Mouse (Mus musculus): ENCODE data around the gene Hist1h2bk. TPM values are rescaled to one million over a fixed set of nuclear protein-coding genes. Genes with fewer than 3 reads are reported as not detected.
"Not testable (repeated sequence)": the region's sequence is repeated elsewhere in the genome, so short reads cannot be mapped to it uniquely, and the experiment has no call there.

The Hist1h2bk gene
- polyA plus RNA-seq, 1 experiment from 2014 or later: 6.2 TPM

DNA sequence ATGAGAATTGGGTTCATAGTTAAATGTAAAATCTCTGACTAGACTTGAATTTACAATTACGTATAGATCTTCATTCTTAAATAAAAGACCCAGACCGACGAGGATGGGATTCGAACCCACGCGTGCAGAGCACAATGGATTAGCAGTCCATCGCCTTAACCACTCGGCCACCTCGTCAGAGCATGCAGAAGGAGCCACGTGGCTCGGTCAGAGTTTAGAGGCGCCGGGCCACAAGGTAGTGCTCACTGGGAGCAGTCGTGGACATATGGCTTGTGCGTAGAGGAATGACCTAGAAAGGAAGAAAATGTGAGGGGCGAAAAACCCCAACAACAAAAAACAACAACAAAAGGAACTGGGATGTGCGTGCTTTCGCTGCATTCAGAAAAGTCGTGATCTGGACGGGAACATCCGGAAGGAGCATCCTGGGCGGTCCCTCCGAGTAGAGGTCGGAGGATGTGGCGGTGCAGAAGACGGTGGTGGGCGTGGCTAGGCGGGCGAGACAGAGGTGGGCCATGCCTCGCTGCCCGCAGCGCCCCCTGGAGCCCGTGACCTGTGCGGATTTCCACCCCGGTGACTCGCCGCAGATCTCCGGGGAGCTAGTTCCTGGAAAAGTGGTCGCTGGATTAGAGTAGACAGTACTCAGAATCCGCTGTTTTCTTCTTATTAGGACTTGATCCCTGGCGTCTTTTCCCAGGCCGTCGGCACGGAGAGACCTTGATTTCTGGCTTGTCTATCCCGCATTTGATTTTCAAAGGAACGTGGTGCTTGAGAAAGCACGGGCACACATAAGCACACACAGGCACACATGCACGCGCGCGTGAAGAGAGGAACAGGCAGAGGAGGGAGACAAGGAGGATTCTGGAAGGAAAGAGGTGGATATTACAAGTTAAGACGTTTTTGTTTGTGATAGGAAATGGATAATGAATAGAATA is 15.2 kb downstream of the Hist1h2bk start:
- Histone ChIP-seq H3K27ac (ENCODE audit: low read depth, low read length) (peak overlapping the region; percentile 68), H3K4me2 (ENCODE audit: low read depth) (peak overlapping the region; percentile 51), H3K4me1 (ENCODE audit: control insufficient read depth, insufficient read depth, low read length) (no peaks in the 10 kb centered on the region), H3K27me3 (ENCODE audit: control insufficient read depth, insufficient read depth, low read length) (no peaks in the 10 kb centered on the region), H3K9me3 (ENCODE audit: control insufficient read depth, low read length) (no peaks in the 10 kb centered on the region), H3K4me3 (ENCODE audit: low read depth, low read length) (peak overlapping the region; percentile 40), H3K9ac (ENCODE audit: low read length) (peak overlapping the region; percentile 50), H3K36me3 (ENCODE audit: control insufficient read depth, insufficient read depth, low read length) (no peaks in the 10 kb centered on the region)
- WGBS: under 1% methylated on average over 52 of the region's 52 CpGs
- ATAC-seq (ENCODE audit: insufficient read depth, low FRiP score, low TSS enrichment) (peak; percentile 95), DNase-seq (ENCODE audit: low spot score) (peak; percentile 94)

DNA sequence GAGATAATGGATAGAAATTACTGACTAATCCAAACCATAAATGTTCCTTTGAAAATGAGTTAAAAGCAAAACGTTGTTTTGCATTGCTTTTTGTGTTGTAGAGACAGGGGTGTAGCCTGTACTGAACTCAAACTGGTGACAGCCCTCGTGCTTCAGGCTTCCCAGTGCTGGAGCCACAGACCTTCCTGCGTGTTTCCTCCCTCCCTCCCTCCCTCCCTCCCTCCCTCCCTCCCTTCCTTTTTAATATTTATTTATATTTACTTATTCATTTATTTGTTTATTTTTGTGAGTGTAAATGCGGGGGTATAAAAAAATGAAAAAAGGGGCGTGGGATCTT is 15.8 kb downstream of the Hist1h2bk start:
- Histone ChIP-seq H3K4me2 (ENCODE audit: low read depth) (peak overlapping the region; percentile 51), H3K4me1 (ENCODE audit: control insufficient read depth, insufficient read depth, low read length) (no peaks in the 10 kb centered on the region), H3K9ac (ENCODE audit: low read length) (peak overlapping the region; percentile 50), H3K27ac (ENCODE audit: low read depth, low read length) (peak overlapping the region; percentile 68), H3K27me3 (ENCODE audit: control insufficient read depth, insufficient read depth, low read length) (no peaks in the 10 kb centered on the region), H3K4me3 (ENCODE audit: low read depth, low read length) (peak overlapping the region; percentile 40), H3K36me3 (ENCODE audit: control insufficient read depth, insufficient read depth, low read length) (no peaks in the 10 kb centered on the region), H3K9me3 (ENCODE audit: control insufficient read depth, low read length) (no peaks in the 10 kb centered on the region)
- ATAC-seq (ENCODE audit: insufficient read depth, low FRiP score, low TSS enrichment) (peak; percentile 30; the same call in 1 of the 2 replicates), DNase-seq (ENCODE audit: low spot score) (no peak)
- 17% methylated on average over 5 of the region's 5 CpGs for WGBS

DNA sequence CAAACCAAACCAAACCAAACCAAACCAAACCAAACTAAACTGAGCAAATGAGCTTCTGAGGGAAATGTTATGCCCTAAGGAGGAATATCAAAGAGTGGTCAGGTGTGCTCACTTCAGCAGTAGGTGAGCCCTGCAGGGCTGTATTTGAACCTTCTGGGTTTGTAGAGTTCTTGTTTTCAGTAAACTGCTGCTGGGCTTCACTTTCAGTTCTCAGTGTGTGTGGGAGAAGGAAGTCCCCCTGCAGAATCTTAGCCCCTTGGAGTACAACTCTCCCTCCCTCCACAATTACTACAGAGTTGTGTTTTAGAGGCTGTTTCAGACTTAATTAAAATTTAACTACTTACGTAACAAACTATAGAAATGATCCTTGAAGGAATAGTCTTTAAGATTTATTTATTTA is 18.1 kb downstream of the Hist1h2bk start:
- no peaks in the 10 kb centered on the region for H3K9me3 ChIP-seq (ENCODE audit: control insufficient read depth, low read length)
- ATAC-seq (ENCODE audit: insufficient read depth, low FRiP score, low TSS enrichment): no peak
- 98% methylated on average over 1 of the region's 1 CpGs for WGBS

DNA sequence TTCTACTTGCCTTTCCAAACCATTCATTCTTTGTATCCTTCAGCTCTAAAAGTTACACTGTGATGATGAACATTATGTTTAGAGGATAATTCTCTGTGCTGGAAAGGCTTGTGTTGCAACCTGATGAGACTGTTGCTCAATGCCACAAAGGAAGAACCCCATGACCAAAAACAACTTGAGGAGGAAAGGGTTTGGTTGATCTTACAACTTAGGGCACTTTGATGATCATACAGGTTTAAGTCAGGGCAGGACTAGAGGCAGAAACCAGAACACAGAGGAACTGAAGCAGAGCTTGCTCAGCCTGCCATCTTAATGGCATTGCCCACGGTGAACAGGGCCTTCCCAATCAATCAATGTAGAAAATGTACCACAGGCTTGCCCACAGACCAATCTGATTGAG is 25.8 kb downstream of the Hist1h2bk start:
- no peaks in the 10 kb centered on the region for H3K4me1 ChIP-seq (ENCODE audit: control insufficient read depth, insufficient read depth, low read length)
- no peak overlapping the region for H3K9ac ChIP-seq (ENCODE audit: low read length)
- H3K36me3 ChIP-seq (ENCODE audit: control insufficient read depth, insufficient read depth, low read length): no peaks in the 10 kb centered on the region
- no peaks in the 10 kb centered on the region for H3K27me3 ChIP-seq (ENCODE audit: control insufficient read depth, insufficient read depth, low read length)
- H3K9me3 ChIP-seq (ENCODE audit: control insufficient read depth, low read length): 0 out of 2 replicates have a peak, but pooled peaks cover 1% of the 10 kb centered on the region
- H3K4me2 ChIP-seq (ENCODE audit: low read depth): no peak overlapping the region
- ATAC-seq (ENCODE audit: insufficient read depth, low FRiP score, low TSS enrichment) (no peak), DNase-seq (ENCODE audit: low spot score) (no peak)
- WGBS: 78% methylated on average over 1 of the region's 1 CpGs
- no peak overlapping the region for H3K4me3 ChIP-seq (ENCODE audit: low read depth, low read length)
- H3K27ac ChIP-seq (ENCODE audit: low read depth, low read length): no peak overlapping the region

More for the DNA sequence above, 18.1 kb downstream of the Hist1h2bk start:
- Histone ChIP-seq H3K4me3 (ENCODE audit: low read depth, low read length) (no peak overlapping the region), H3K4me1 (ENCODE audit: control insufficient read depth, insufficient read depth, low read length) (no peaks in the 10 kb centered on the region), H3K27me3 (ENCODE audit: control insufficient read depth, insufficient read depth, low read length) (no peaks in the 10 kb centered on the region), H3K4me2 (ENCODE audit: low read depth) (no peak overlapping the region), H3K9ac (ENCODE audit: low read length) (no peak overlapping the region), H3K27ac (ENCODE audit: low read depth, low read length) (no peak overlapping the region), H3K36me3 (ENCODE audit: control insufficient read depth, insufficient read depth, low read length) (no peaks in the 10 kb centered on the region)
- no peak for DNase-seq (ENCODE audit: low spot score)

DNA sequence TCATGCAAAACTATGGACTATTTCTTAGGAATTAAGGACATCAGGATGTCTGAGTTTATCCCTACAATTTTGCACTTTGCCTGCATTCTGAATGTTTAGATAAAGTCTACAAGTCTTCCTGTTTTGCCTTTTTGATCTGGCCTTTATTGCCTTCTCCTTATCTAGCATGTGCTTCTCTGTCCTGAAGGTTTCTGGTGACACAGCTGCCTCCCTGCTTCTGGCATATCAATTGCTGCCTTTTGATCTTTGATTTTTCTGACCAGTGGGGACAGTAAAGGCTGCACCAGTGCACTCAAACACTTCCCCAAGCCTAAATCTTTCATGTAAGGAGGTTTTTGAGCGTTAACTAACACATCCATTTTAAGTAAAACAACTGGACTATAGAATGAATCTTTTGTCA is 27.8 kb downstream of the Hist1h2bk start:
- H3K4me1 ChIP-seq (ENCODE audit: control insufficient read depth, insufficient read depth, low read length): no peaks in the 10 kb centered on the region
- no peaks in the 10 kb centered on the region for H3K36me3 ChIP-seq (ENCODE audit: control insufficient read depth, insufficient read depth, low read length)
- no peak overlapping the region for H3K9ac ChIP-seq (ENCODE audit: low read length)
- 0 out of 2 replicates have a peak, but pooled peaks cover 3% of the 10 kb centered on the region for H3K9me3 ChIP-seq (ENCODE audit: control insufficient read depth, low read length)
- H3K27me3 ChIP-seq (ENCODE audit: control insufficient read depth, insufficient read depth, low read length): no peaks in the 10 kb centered on the region
- no peak for ATAC-seq (ENCODE audit: insufficient read depth, low FRiP score, low TSS enrichment)
- no peak for DNase-seq (ENCODE audit: low spot score)
- no peak overlapping the region for H3K4me2 ChIP-seq (ENCODE audit: low read depth)
- no peak overlapping the region for H3K27ac ChIP-seq (ENCODE audit: low read depth, low read length)
- WGBS: 71% methylated on average over 1 of the region's 1 CpGs
- H3K4me3 ChIP-seq (ENCODE audit: low read depth, low read length): no peak overlapping the region

DNA sequence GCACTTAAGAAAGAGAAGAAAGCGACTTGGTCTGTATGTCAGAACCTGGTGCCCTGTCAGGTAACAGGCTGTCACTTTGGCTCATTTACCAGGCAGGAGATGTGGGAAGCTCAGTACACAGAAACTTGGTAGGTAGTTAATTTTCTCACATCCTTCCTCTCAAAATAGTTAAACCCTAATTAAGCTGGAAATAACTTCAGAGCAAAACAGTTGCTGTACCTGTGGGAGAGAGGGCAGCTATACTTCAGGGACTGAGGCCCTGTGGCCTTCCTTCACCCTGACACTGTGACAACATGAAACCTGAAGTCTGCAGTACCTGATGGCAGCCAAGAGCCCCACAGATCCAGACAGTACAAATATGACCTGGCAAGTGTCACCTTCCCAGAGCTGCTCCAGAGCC is 48.5 kb downstream of the Hist1h2bk start, which contains the start of gene Vmn1r188:
Vmn1r188 (plus strand) TSS at position 301 of the 400 bp plus-strand sequence.
- H3K9ac ChIP-seq (ENCODE audit: low read length); H3K4me1 ChIP-seq (ENCODE audit: control insufficient read depth, insufficient read depth, low read length); H3K9me3 ChIP-seq (ENCODE audit: control insufficient read depth, low read length); H3K27ac ChIP-seq (ENCODE audit: low read depth, low read length); ATAC-seq (ENCODE audit: insufficient read depth, low FRiP score, low TSS enrichment); H3K36me3 ChIP-seq (ENCODE audit: control insufficient read depth, insufficient read depth, low read length); H3K4me3 ChIP-seq (ENCODE audit: low read depth, low read length); H3K27me3 ChIP-seq (ENCODE audit: control insufficient read depth, insufficient read depth, low read length); H3K4me2 ChIP-seq (ENCODE audit: low read depth); DNase-seq (ENCODE audit: low spot score): not testable (repeated sequence)
- 81% methylated on average over 1 of the region's 1 CpGs for WGBS

Small RNA genes lying within 50 kb of the gene (microRNA-seq; reads per million reads assigned to microRNA genes)
- not detected for gene Gm26300
- not detected for gene Gm44390
- not detected for gene Gm44486

Other genes starting within 250 kb of the Hist1h2bk start
- gene Hist1h2an, start 248.7 kb upstream of the Hist1h2bk start, polyA plus RNA-seq (2014; fragmentation: Nextera tagmentation; extraction: Ambion mirVana): 11.7 and 14.0 TPM in 2 replicates
- 2.2 and 2.6 TPM in 2 replicates for gene Hist1h2bp, start 248.4 kb upstream of the Hist1h2bk start, polyA plus RNA-seq (2014; fragmentation: Nextera tagmentation; extraction: Ambion mirVana)
- gene Hist1h2bq, start 225.7 kb upstream of the Hist1h2bk start, polyA plus RNA-seq (2014; fragmentation: Nextera tagmentation; extraction: Ambion mirVana): 20.3 and 20.8 TPM in 2 replicates
- not detected in 2 replicates for gene Hist1h2ao, start 225.4 kb upstream of the Hist1h2bk start, polyA plus RNA-seq (2014; fragmentation: Nextera tagmentation; extraction: Ambion mirVana)
- not detected in 2 replicates for gene Hist1h4m, start 224.1 kb upstream of the Hist1h2bk start, polyA plus RNA-seq (2014; fragmentation: Nextera tagmentation; extraction: Ambion mirVana)
- gene Hist1h4n, start 203.7 kb upstream of the Hist1h2bk start, polyA plus RNA-seq (2014; fragmentation: Nextera tagmentation; extraction: Ambion mirVana): 10.5 and 15.6 TPM in 2 replicates
- gene Hist1h2ap, start 202.4 kb upstream of the Hist1h2bk start, polyA plus RNA-seq (2014; fragmentation: Nextera tagmentation; extraction: Ambion mirVana): 4,141 and 4,626 TPM in 2 replicates
- gene Hist1h2br, start 202.1 kb upstream of the Hist1h2bk start, polyA plus RNA-seq (2014; fragmentation: Nextera tagmentation; extraction: Ambion mirVana): 20.0 TPM in 2 replicates
- gene Zfp184, start 90.8 kb upstream of the Hist1h2bk start, polyA plus RNA-seq (2014; fragmentation: Nextera tagmentation; extraction: Ambion mirVana): 22.1 and 25.9 TPM in 2 replicates
- gene Pom121l2, start 54.7 kb upstream of the Hist1h2bk start, polyA plus RNA-seq (2014; fragmentation: Nextera tagmentation; extraction: Ambion mirVana): 0.16 and 0.19 TPM in 2 replicates
- gene Prss16, start 26.1 kb upstream of the Hist1h2bk start, polyA plus RNA-seq (2014; fragmentation: Nextera tagmentation; extraction: Ambion mirVana): 0.21 and 0.27 TPM in 2 replicates
- gene Hist1h2ah, start 302 bp upstream of the Hist1h2bk start, polyA plus RNA-seq (2014; fragmentation: Nextera tagmentation; extraction: Ambion mirVana): 6.6 and 16.2 TPM in 2 replicates
- 25.5 and 29.2 TPM in 2 replicates for gene Hist1h4i, start 5.5 kb downstream of the Hist1h2bk start, polyA plus RNA-seq (2014; fragmentation: Nextera tagmentation; extraction: Ambion mirVana)
- 51.6 and 61.4 TPM in 2 replicates for gene Hist1h2ag, start 7.1 kb downstream of the Hist1h2bk start, polyA plus RNA-seq (2014; fragmentation: Nextera tagmentation; extraction: Ambion mirVana)
- 12.4 and 13.1 TPM in 2 replicates for gene Hist1h2bj, start 7.3 kb downstream of the Hist1h2bk start, polyA plus RNA-seq (2014; fragmentation: Nextera tagmentation; extraction: Ambion mirVana)
- gene Vmn1r188, start 48.6 kb downstream of the Hist1h2bk start, polyA plus RNA-seq (2014; fragmentation: Nextera tagmentation; extraction: Ambion mirVana): not detected in 2 replicates
- gene Vmn1r189, start 70.0 kb downstream of the Hist1h2bk start, polyA plus RNA-seq (2014; fragmentation: Nextera tagmentation; extraction: Ambion mirVana): not detected in 2 replicates
- not detected in 2 replicates for gene Vmn1r191, start 148.1 kb downstream of the Hist1h2bk start, polyA plus RNA-seq (2014; fragmentation: Nextera tagmentation; extraction: Ambion mirVana)
- gene Vmn1r192, start 155.3 kb downstream of the Hist1h2bk start, polyA plus RNA-seq (2014; fragmentation: Nextera tagmentation; extraction: Ambion mirVana): not detected in 2 replicates
- not detected in 2 replicates for gene Vmn1r193, start 187.3 kb downstream of the Hist1h2bk start, polyA plus RNA-seq (2014; fragmentation: Nextera tagmentation; extraction: Ambion mirVana)
- gene Vmn1r194, start 208.3 kb downstream of the Hist1h2bk start, polyA plus RNA-seq (2014; fragmentation: Nextera tagmentation; extraction: Ambion mirVana): not detected in 2 replicates
- gene Vmn1r195, start 234.7 kb downstream of the Hist1h2bk start, polyA plus RNA-seq (2014; fragmentation: Nextera tagmentation; extraction: Ambion mirVana): not detected in 2 replicates